Comparison of ENCODE assay signal across 14 mouse cellular contexts in the genomic region with DNA sequence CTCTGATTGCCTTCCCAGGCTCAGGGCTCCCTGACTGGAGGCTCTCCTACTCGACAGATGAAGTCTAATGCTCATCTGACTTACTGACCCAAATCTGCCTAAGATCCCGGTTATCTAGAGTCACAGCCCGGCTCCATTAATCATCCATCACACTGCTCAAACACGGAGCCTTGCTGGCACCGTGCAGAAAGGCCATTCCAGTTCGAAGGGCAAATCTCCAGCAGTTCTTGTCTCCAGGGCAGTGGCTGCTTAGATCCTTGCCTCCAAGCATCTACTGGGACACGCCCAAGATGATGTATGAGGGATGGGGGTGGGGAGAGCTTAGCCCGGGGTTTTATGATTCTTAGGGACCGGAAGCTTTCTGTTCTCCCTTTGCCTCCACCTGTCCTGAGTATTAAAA. TPM values are rescaled to one million over a fixed set of nuclear protein-coding genes. Genes with fewer than 3 reads are reported as not detected.
DNase-seq lines count a peak whose midpoint lies in the region; ATAC-seq and TF ChIP-seq lines count a peak whose summit lies in the region.
"Had no signal": no experiment of that assay in that cellular context is flagged by ENCODE, and none has a peak within 500 bp of the region (broad histone marks: within the 10 kb centered on the region; RNA-seq: fewer than 3 reads in every experiment).

No protein-coding gene starts in this region.

- no peak overlapping the region for H3K4me3 ChIP-seq in lung, adult 2 months (replicated peaks; ENCODE audit: extremely low read depth, low read depth, low read length)
- H3K4me3 ChIP-seq: embryonic facial prominence, embryonic 13.5 days; midbrain, embryonic 15.5 days had no signal

- peak; percentile 43 to 72 for DNase-seq in adrenal gland, adult (ENCODE audit: inconsistent age in 2 of 2, low spot score in 1 of 2)
- no peak for DNase-seq in adrenal gland, postnatal 4 days (ENCODE audit: low spot score in 2 of 2)
- peak; percentile 38 for DNase-seq in lung, postnatal 10 days
- no peak for DNase-seq in lung, adult 2 months
- peak; percentile 43 for DNase-seq in gastrocnemius, adult 18-20 months (ENCODE audit: low spot score)
- DNase-seq in retina, postnatal 1 day: peak; percentile 73
- no peak for DNase-seq in right cerebral cortex, adult 2 months (ENCODE audit: low spot score in 2 of 2)
- DNase-seq: kidney, adult 8-10 months; spleen, adult 18-20 months had no signal

- TF ChIP-seq POLR2A in lung, adult 2 months (IDR thresholded peaks at IDR 0.05; ENCODE audit: borderline replicate concordance, extremely low read depth, low read depth, low read length): no peak

- no peak for TF ChIP-seq CTCF in lung, adult 2 months (IDR thresholded peaks at IDR 0.05; ENCODE audit: insufficient read depth, low read length)

- peaks cover 3% of the 10 kb centered on the region; the same call in 1 of the 2 replicates for H3K4me1 ChIP-seq in lung, adult 2 months (ENCODE audit: control insufficient read depth, insufficient read depth, low read length)
- H3K4me1 ChIP-seq: embryonic facial prominence, embryonic 13.5 days had no signal

- 26% methylated on average over 9 of the region's 9 CpGs for WGBS in lung, adult 2 months

- no peak for ATAC-seq in megakaryocyte progenitor cell, adult 5-6 weeks (replicated peaks; ENCODE audit: poor library complexity)
- ATAC-seq: lung, postnatal 0 days had no signal

RNA-seq across cellular contexts. Expression of gene Mtcl1, which starts 55.0 kb away (rescaled TPM):
- 10 to 100 TPM; 20.5 to 21.7 TPM for total RNA-seq in adrenal gland, postnatal 4 days (2021)
- polyA plus RNA-seq in lung, adult 2 months (2012; rRNA removed): 30.6 and 32.1 TPM in 2 replicates
- 1 to 10 TPM; 5.4 TPM for total RNA-seq in gastrocnemius, adult 18-20 months (2021)
- total RNA-seq in megakaryocyte progenitor cell, adult 5-6 weeks (2015): not detected in 2 replicates
- total RNA-seq in megakaryocyte progenitor cell, adult 5-6 weeks (2017): 0.14 TPM in 1 of 2 replicates, not detected in the other
- total RNA-seq: neutrophil, adult 5-6 weeks had no signal

Comparison
In these comparisons a context has a peak if more than half of its experiments do, and no peak if none do; other contexts are left out.
1. DNase-seq: peak in adrenal gland, adult (2 of 2), lung, postnatal 10 days (single experiment), gastrocnemius, adult 18-20 months (single experiment) and retina, postnatal 1 day (single experiment); none in adrenal gland, postnatal 4 days (0 of 2), lung, adult 2 months (single experiment) and right cerebral cortex, adult 2 months (0 of 2).
2. RNA of gene Mtcl1, which starts 55.0 kb away (total RNA-seq): 20.5 to 21.7 TPM in adrenal gland, postnatal 4 days and 5.4 TPM in gastrocnemius, adult 18-20 months; 0.14 TPM in megakaryocyte progenitor cell, adult 5-6 weeks; every median in the first group is over 4 times any median in the second.